Mouse (Mus musculus): ENCODE measurements around the gene Mex3a. TPM values are rescaled to one million over a fixed set of nuclear protein-coding genes. Genes with fewer than 3 reads are reported as not detected.

The Mex3a gene
- 1 to 10 TPM; 4.3 to 4.6 TPM for total RNA-seq (2021)

- DNase-seq (ENCODE audit: extremely low spot score in 1 of 2, low spot score in 1 of 2) = no peak
These were observed at the start of gene Mex3a for GRCm38 (mm10) chr3:88532299-88532674. Gene Mex3a (plus strand): TSS chr3:88532395.

- DNase-seq (ENCODE audit: extremely low spot score in 1 of 2, low spot score in 1 of 2) = no peak
These were observed 49.1 kb upstream of the Mex3a start for GRCm38 (mm10) chr3:88483141-88483540.

- DNase-seq (ENCODE audit: extremely low spot score in 1 of 2, low spot score in 1 of 2) = peak; percentile 70 to 85
These were observed 48.6 kb upstream of the Mex3a start for GRCm38 (mm10) chr3:88483621-88484020.

GRCm38 (mm10) chr3:88484597-88485316 is 47.4 kb upstream of the Mex3a start:
- DNase-seq (ENCODE audit: extremely low spot score in 1 of 2, low spot score in 1 of 2) = no peak

DNA sequence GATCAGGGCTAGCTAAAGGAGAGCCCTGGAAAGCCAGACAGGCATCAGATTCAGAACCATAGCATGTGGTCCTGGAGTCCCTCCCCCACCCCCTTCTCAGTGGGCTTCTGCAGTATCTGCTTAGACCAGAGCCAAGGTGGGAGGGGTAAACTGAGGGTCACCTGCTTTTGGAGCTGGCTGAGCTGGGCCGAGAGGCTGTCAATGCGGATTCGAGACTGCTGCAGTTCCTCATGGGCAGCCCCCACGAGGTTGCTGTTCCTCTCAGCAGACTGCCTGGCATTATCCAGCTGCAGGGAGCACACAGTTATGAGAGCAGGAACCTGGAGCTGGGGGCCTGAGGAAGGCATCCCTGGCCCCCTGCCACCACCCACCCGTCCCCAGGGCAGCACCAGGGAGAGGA is 46.2 kb upstream of the Mex3a start:
- no peak for DNase-seq (ENCODE audit: extremely low spot score in 1 of 2, low spot score in 1 of 2)

DNA sequence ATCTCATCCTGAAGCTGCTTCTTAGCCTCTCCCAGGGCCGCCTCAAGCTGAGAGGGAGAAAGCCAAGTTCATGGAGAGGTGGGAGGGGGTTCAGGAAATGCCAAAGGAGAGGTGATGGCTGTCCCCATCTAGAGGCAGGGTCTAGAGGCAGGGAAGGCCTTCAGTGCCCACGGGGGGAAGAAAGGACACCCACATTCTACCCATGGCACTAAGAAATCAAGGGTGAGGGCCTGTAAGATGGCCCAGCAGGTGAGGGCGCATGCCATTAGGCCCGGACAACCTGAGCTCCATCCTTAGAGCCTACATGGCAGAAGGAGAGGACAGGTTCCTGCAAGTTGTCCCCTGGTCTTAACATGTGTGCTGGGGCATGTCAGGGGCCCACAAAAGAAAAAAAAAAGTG is 45.3 kb upstream of the Mex3a start:
- DNase-seq (ENCODE audit: extremely low spot score in 1 of 2, low spot score in 1 of 2) = no peak

- no peak for DNase-seq (ENCODE audit: extremely low spot score in 1 of 2, low spot score in 1 of 2)
These were observed 44.8 kb upstream of the Mex3a start for GRCm38 (mm10) chr3:88487396-88487795.

- no peak for DNase-seq (ENCODE audit: extremely low spot score in 1 of 2, low spot score in 1 of 2)
These were observed 38.3 kb upstream of the Mex3a start for GRCm38 (mm10) chr3:88493706-88494582.

DNA sequence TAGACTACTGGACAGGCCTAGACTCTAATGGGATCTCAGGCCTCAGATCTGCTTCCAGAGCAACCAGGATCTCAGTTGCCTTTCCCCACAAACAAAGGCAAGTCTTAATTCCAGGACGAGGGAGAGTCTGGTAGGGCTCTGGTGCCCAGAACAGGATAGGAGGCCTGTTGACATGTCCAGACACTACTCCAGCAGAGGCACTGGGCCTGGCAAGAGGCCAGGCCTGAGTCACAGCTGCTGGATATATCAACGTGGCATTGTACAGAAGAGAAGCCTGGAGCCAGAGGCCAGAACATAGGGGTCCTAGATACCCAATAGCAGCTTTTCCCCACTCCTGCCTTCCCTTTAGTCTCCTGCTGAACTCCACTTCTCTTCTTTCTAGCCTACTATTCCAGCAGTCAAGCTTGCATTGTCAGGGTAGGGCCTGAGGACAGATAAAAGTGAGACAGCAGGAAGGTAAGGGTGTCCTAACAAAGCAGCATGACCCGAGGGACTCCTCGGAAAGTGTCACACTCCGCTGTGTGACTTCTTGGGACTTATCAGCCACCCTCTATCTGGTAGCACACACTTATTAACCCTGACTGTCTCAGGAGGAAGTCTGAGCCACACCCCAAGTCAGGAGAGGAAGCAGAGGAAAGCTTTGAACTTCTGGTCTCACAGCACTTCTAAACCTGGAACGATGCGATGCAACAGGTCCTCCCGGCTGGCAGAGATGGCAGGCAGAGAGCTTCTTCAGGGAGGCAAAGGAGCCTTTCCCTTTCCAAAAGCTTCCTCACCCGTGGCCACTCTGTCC is 37.2 kb upstream of the Mex3a start:
- no peak for DNase-seq (ENCODE audit: extremely low spot score in 1 of 2, low spot score in 1 of 2)

- no peak for DNase-seq (ENCODE audit: extremely low spot score in 1 of 2, low spot score in 1 of 2)
These were observed 36.3 kb upstream of the Mex3a start for GRCm38 (mm10) chr3:88495741-88496415.

DNA sequence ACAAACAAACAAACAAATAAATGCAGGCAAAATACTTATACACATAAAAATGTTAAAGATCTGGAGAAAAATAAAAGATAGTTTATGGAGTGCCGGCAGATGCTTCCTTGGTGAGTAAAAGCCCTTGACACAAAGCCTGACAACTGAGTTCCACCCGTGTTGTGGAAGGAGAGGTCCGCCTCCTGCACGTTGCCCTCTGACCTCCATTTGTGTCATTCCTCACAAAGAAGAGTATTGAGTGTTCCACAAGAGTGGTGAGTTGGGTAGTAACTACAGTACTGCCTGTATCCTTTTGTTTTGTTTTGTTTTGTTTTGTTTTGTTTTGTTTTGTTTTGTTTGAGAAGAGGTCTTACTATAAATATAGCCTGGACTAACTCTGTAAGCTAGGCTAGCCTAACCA is 32.6 kb upstream of the Mex3a start:
- no peak for DNase-seq (ENCODE audit: extremely low spot score in 1 of 2, low spot score in 1 of 2)

DNA sequence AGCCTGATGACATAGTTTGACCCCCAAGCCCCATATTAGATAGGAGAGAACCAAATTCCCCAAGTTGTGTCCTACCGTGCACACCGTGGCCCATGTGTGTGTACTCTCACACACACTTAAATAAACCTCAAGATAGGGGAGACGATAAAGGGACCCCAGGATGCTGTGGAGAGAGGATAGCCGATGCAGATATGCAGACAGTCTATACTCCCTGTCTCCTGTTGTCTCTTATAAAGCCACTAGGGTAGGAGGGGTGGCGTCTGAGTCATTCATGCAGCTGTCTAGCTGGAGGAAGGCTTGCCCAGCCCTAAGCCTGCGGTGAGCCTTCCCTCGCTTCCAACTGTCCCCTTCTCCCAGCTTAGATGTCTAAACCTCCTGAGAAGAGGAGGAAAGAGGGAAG is 32.1 kb upstream of the Mex3a start:
- no peak for DNase-seq (ENCODE audit: extremely low spot score in 1 of 2, low spot score in 1 of 2)

DNA sequence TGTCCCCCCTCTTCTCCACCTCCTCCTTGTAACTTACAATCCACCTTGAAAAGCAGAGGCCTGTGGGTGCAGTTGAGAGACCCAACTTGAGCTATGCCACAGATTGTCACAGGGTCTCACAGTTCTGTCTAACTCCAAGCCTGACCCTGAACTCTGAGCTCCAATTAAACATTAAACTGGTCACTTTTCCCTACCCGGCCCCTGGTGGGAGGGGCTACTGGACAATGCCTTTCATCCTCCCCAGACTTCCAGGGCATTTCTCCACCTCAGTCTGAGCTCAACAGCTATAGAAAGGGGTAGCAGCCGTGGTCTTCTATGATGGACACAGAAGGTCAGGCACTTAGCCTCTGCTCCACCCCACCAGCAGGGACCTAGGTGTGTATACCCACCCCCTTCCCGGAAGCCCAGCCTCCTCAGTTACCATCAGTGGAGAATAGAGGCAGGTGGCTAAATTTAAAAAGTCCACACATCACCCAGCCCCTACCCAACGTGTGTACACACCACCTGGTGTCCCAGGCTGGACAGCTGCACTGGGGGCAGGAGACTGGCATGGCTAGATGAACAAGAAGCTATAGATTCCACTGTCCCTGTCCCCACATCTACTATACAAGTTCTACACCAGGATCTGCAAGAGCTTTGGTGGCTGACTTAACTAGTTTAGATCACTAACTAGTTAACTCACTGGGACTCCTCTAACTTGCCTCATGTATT is 31.4 kb upstream of the Mex3a start:
- DNase-seq (ENCODE audit: extremely low spot score in 1 of 2, low spot score in 1 of 2) = no peak

- DNase-seq (ENCODE audit: extremely low spot score in 1 of 2, low spot score in 1 of 2) = no peak
These were observed 30.7 kb upstream of the Mex3a start for GRCm38 (mm10) chr3:88501366-88502030.

- DNase-seq (ENCODE audit: extremely low spot score in 1 of 2, low spot score in 1 of 2) = no peak
These were observed 30.1 kb upstream of the Mex3a start for GRCm38 (mm10) chr3:88502031-88502571.

GRCm38 (mm10) chr3:88502641-88503504 is 29.3 kb upstream of the Mex3a start:
- DNase-seq (ENCODE audit: extremely low spot score in 1 of 2, low spot score in 1 of 2) = peak; percentile 82 to 85

GRCm38 (mm10) chr3:88503505-88503863 is 28.7 kb upstream of the Mex3a start:
- no peak for DNase-seq (ENCODE audit: extremely low spot score in 1 of 2, low spot score in 1 of 2)

Data from layer of hippocampus, postnatal 25 days (tissue).